Mouse (Mus musculus) ES-E14 (cell line): ENCODE measurements around the gene Lmo1.

Experiments
- CHD2 ChIP-seq: IDR thresholded peaks from 2 replicates; pipeline ENCODE4 v1.6.1; 2014; ENCODE audit warnings: mild to moderate bottlenecking, low read depth, low read length, inconsistent platforms
- HCFC1 ChIP-seq: IDR thresholded peaks from 2 replicates; pipeline ENCODE4 v1.6.1; 2012; ENCODE audit warnings: low read length, inconsistent platforms, borderline replicate concordance; ENCODE audit not compliant: insufficient read depth
- MAFK ChIP-seq: IDR thresholded peaks from 2 replicates; pipeline ENCODE4 v1.6.1; 2014; ENCODE audit warnings: mild to moderate bottlenecking, low read depth, low read length, inconsistent platforms; ENCODE audit not compliant: insufficient read depth
- ZC3H11A ChIP-seq: IDR thresholded peaks from 2 replicates; pipeline ENCODE4 v1.6.1; 2012; ENCODE audit warnings: low read depth, mild to moderate bottlenecking, inconsistent platforms, low read length, borderline replicate concordance

- TF ChIP-seq ZC3H11A (no peak), HCFC1 (no peak), MAFK (no peak), CHD2 (no peak)
Observed at GRCm38 (mm10) chr7:109196399-109197082, 21.5 kb upstream of the Lmo1 start.
